25 mouse cellular contexts compared by ENCODE assay signal in genomic region chr14:46848736-46849135, GRCm38 (mm10). TPM values are rescaled to one million over a fixed set of nuclear protein-coding genes. Genes with fewer than 3 reads are reported as not detected.
"Had no signal": no experiment of that assay in that cellular context is flagged by ENCODE, and none has a peak within 500 bp of the region (broad histone marks: within the 10 kb centered on the region; RNA-seq: fewer than 3 reads in every experiment).

No protein-coding gene starts in this region.

- H3K36me3 ChIP-seq: hindbrain, embryonic 15.5 days; intestine, embryonic 15.5 days had no signal

- H3K4me1 ChIP-seq: heart, embryonic 15.5 days; hindbrain, embryonic 10.5 days; hindbrain, embryonic 12.5 days; hindbrain, embryonic 13.5 days; hindbrain, embryonic 15.5 days; intestine, embryonic 15.5 days; kidney, embryonic 15.5 days had no signal

- H3K27me3 ChIP-seq: heart, embryonic 12.5 days; heart, embryonic 13.5 days; heart, embryonic 15.5 days; hindbrain, embryonic 12.5 days; hindbrain, embryonic 13.5 days; hindbrain, embryonic 15.5 days; intestine, embryonic 15.5 days; kidney, embryonic 15.5 days had no signal

- H3K4me3 ChIP-seq: heart, embryonic 12.5 days; heart, embryonic 13.5 days; heart, embryonic 15.5 days; hindbrain, embryonic 10.5 days; hindbrain, embryonic 12.5 days; hindbrain, embryonic 13.5 days; hindbrain, embryonic 15.5 days; intestine, embryonic 15.5 days; kidney, embryonic 15.5 days; layer of hippocampus, adult 2 months; left cerebral cortex, adult 2 months had no signal

- H3K27ac ChIP-seq: heart, embryonic 13.5 days; heart, embryonic 15.5 days; hindbrain, embryonic 10.5 days; hindbrain, embryonic 12.5 days; hindbrain, embryonic 13.5 days; hindbrain, embryonic 14.5 days; hindbrain, embryonic 15.5 days; hindbrain, postnatal 0 days; intestine, embryonic 15.5 days; kidney, embryonic 15.5 days; kidney, postnatal 0 days; layer of hippocampus, adult 2 months; left cerebral cortex, adult 2 months had no signal

- H3K9me3 ChIP-seq: heart, embryonic 12.5 days; heart, embryonic 13.5 days; heart, embryonic 15.5 days; hindbrain, embryonic 10.5 days; hindbrain, embryonic 12.5 days; hindbrain, embryonic 13.5 days; hindbrain, embryonic 15.5 days; intestine, embryonic 15.5 days; kidney, embryonic 15.5 days had no signal

- H3K9ac ChIP-seq: heart, embryonic 12.5 days; heart, embryonic 13.5 days; heart, embryonic 15.5 days; hindbrain, embryonic 12.5 days; hindbrain, embryonic 13.5 days; hindbrain, embryonic 14.5 days; hindbrain, embryonic 15.5 days; intestine, embryonic 15.5 days; kidney, embryonic 15.5 days had no signal

- H3K4me2 ChIP-seq: heart, embryonic 11.5 days; heart, embryonic 12.5 days; heart, embryonic 13.5 days; heart, embryonic 15.5 days; hindbrain, embryonic 12.5 days; hindbrain, embryonic 13.5 days; hindbrain, embryonic 14.5 days; hindbrain, embryonic 15.5 days; intestine, embryonic 15.5 days; kidney, embryonic 15.5 days had no signal

- DNase-seq: heart, postnatal 10 days; heart, postnatal 36 days; heart, postnatal 4 days; kidney, postnatal 10 days; kidney, postnatal 14 days; kidney, postnatal 25 days; kidney, postnatal 4 days; layer of hippocampus, adult 9-11 months; layer of hippocampus, postnatal 36 days had no signal

RNA-seq across cellular contexts. Expression of gene Samd4, which starts 33.9 kb away (rescaled TPM):
- polyA plus RNA-seq: inflammation-experienced regulatory T-cells, adult 6 months had no signal
